Mouse (Mus musculus): ENCODE results near the gene Vps8. TPM values are rescaled to one million over a fixed set of nuclear protein-coding genes. Genes with fewer than 3 reads are reported as not detected.

Gene Vps8
- total RNA-seq, 2 experiments from 2014 or later: 23.6 to 24.4 TPM

GRCm38 (mm10) chr16:21628061-21628591 lies 205.2 kb downstream of the Vps8 start:
- no peak for DNase-seq

GRCm38 (mm10) chr16:21630614-21631013 lies 207.7 kb downstream of the Vps8 start:
- DNase-seq: no peak

- DNase-seq: no peak
These were observed 208.9 kb downstream of the Vps8 start for GRCm38 (mm10) chr16:21631815-21632222.

GRCm38 (mm10) chr16:21634460-21634859 lies 211.5 kb downstream of the Vps8 start:
- no peak for DNase-seq

GRCm38 (mm10) chr16:21636156-21636853 lies 213.4 kb downstream of the Vps8 start:
- DNase-seq: peak; percentile 62 to 64

- no peak for DNase-seq
These were observed 214.4 kb downstream of the Vps8 start for GRCm38 (mm10) chr16:21637201-21637819.

- peak; percentile 12 to 30 for DNase-seq
These were observed 218.0 kb downstream of the Vps8 start for GRCm38 (mm10) chr16:21640766-21641499.

- peak; percentile 10 to 26 for DNase-seq
These were observed 219.0 kb downstream of the Vps8 start for GRCm38 (mm10) chr16:21641944-21642343.

GRCm38 (mm10) chr16:21642906-21643305 lies 220.0 kb downstream of the Vps8 start:
- no peak for DNase-seq

GRCm38 (mm10) chr16:21643621-21644041 lies 220.7 kb downstream of the Vps8 start:
- DNase-seq: no peak

GRCm38 (mm10) chr16:21644066-21644561 lies 221.2 kb downstream of the Vps8 start:
- peak; percentile 28 to 59 for DNase-seq

GRCm38 (mm10) chr16:21644574-21644973 lies 221.7 kb downstream of the Vps8 start:
- no peak for DNase-seq

GRCm38 (mm10) chr16:21645915-21646314 lies 223.0 kb downstream of the Vps8 start:
- peak in 1 of 2 experiments; percentile 50 for DNase-seq

- no peak for DNase-seq
These were observed 223.6 kb downstream of the Vps8 start for GRCm38 (mm10) chr16:21646496-21646895.

GRCm38 (mm10) chr16:21648800-21649199 lies 225.9 kb downstream of the Vps8 start:
- DNase-seq: no peak

GRCm38 (mm10) chr16:21650289-21650688 lies 227.4 kb downstream of the Vps8 start:
- DNase-seq: no peak

GRCm38 (mm10) chr16:21651161-21651560 lies 228.2 kb downstream of the Vps8 start:
- no peak for DNase-seq

- no peak for DNase-seq
These were observed 230.2 kb downstream of the Vps8 start for GRCm38 (mm10) chr16:21653151-21653550.

GRCm38 (mm10) chr16:21654384-21654783 lies 231.5 kb downstream of the Vps8 start:
- no peak for DNase-seq

GRCm38 (mm10) chr16:21655291-21655690 lies 232.4 kb downstream of the Vps8 start:
- DNase-seq: no peak

GRCm38 (mm10) chr16:21655961-21656360 lies 233.0 kb downstream of the Vps8 start:
- no peak for DNase-seq

- DNase-seq: no peak
These were observed 241.9 kb downstream of the Vps8 start for GRCm38 (mm10) chr16:21664633-21665363.

Measured in adrenal gland, postnatal 36 days (tissue).